In genomic region chr14:45460491-45460890, GRCm38 (mm10) we compare ENCODE assay signal across 24 mouse cellular contexts.
"Had no signal": no experiment of that assay in that cellular context is flagged by ENCODE, and none has a peak within 500 bp of the region (broad histone marks: within the 10 kb centered on the region; RNA-seq: fewer than 3 reads in every experiment).

No protein-coding gene starts in this region.

- H3K27ac ChIP-seq: heart, adult 2 months; heart, embryonic 13.5 days; heart, embryonic 15.5 days; hindbrain, embryonic 13.5 days; hindbrain, embryonic 15.5 days; hindbrain, postnatal 0 days; kidney, embryonic 15.5 days; kidney, postnatal 0 days; limb, embryonic 13.5 days; limb, embryonic 15.5 days; liver, embryonic 12.5 days; liver, embryonic 14.5 days had no signal

- DNase-seq: gastrocnemius, postnatal 14 days; gastrocnemius, postnatal 36 days; heart, adult 2 months; heart, postnatal 14 days; heart, postnatal 36 days; kidney, adult 11 months; kidney, adult 2 months; kidney, adult 9 months; kidney, postnatal 14 days; kidney, postnatal 36 days; layer of hippocampus, adult 9-11 months; layer of hippocampus, postnatal 36 days; left cerebral cortex, postnatal 4 days had no signal

- H3K4me3 ChIP-seq: heart, adult 2 months; heart, embryonic 13.5 days; heart, embryonic 15.5 days; hindbrain, embryonic 13.5 days; hindbrain, embryonic 15.5 days; kidney, embryonic 15.5 days; limb, embryonic 13.5 days; limb, embryonic 15.5 days; liver, embryonic 12.5 days had no signal
